Mouse (Mus musculus) A20 (cell line): ENCODE results near the gene Ankrd23.
A peak's percentile ranks its signal among the peaks of the same experiment; 100 is the strongest.

Source experiments
- DNase-seq: peaks from one replicate; pipeline ENCODE4 v3.0.0-alpha.2; 2011; ENCODE audit warnings: low read depth, low spot score

Ankrd23 gene

GRCm38 (mm10) chr1:36545845-36546600 is 9.3 kb upstream of the Ankrd23 start:
- peak; percentile 82 for DNase-seq

DNA sequence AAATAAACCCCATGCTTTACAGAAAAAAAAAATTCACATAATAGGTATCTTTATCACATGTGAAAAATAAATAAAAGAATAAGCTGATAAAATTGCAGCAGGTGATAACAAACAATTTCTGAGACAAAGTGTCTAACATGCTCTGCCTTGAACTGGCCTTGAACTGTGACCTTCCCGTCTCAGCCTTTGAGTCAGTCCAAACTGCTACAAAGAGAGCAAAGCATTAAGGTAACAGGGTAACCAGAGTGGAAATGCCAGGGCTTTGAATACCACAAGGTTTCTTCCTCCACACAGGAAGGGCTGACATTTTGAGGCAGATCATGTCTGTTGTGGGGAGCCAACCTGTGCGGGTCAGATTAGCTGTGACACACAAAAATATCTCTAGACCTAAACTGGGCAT is 8.7 kb upstream of the Ankrd23 start:
- DNase-seq: no peak

- no peak for DNase-seq
Observed at GRCm38 (mm10) chr1:36542925-36543324, 6.2 kb upstream of the Ankrd23 start.

DNA sequence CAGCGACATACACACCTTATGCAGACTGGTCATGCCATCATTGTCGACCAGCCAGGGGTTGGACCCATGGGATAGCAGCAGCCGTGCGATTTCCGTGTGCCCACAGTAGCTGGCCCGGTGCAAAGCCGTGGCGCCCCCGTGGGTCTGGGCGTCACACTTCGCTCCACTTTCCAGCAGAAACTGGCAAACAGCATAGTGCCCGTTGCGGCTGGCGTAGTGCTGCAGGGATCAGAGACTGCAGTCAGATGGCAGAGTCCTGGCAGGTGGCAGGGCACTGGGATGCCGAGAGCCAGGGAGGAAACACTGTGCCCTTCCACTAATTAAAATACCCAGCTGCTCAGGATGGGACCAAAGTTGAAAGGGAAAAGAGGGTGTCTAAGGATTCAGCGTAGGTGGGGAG is 5.2 kb upstream of the Ankrd23 start:
- no peak for DNase-seq

- no peak for DNase-seq
Observed at GRCm38 (mm10) chr1:36540807-36541206, 4.1 kb upstream of the Ankrd23 start.

GRCm38 (mm10) chr1:36540132-36540531 is 3.4 kb upstream of the Ankrd23 start:
- no peak for DNase-seq

DNA sequence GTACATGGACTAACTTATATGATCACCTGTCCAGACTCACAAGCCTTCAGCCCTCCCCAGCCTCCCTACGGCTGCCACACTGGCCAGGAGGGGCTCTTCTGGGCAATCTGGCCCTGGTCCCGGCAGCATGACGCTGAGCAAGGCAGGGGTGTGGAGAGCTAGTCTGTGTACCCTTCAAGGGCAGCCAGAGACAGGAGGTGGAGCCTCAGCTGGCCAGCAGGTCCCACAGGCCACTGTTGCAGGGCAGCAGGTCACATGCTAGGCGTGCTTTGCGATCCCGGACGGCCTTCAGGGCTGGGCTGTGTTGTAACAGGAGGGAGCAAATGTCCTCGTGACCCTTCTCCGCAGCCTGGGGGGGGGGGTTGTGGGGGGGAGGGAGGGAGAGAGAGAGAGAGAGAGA is 2.5 kb upstream of the Ankrd23 start, which contains the start of gene Gm42417:
Gene Gm42417, minus strand, starts transcription at position 244 of the 400 bp plus-strand sequence.
- DNase-seq: no peak

DNA sequence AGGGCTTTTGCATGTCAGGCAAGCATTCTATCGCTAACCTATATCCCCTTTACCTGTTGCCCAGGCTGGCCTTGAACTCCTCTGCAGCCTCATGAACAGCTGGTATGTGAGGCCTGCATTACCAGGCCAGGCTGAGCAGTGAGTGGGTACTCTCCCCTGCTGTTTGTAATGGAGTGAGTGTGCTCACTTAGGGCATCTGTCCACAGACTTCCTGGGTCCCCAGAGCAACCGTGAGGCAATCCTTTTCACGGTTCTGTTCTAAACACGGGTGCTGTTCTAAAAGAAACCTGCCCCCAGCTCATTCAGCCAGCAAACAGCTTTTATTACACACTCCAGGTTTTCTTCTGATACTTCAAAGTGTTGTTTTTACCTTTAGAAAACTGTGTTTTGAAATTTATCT is 2.0 kb upstream of the Ankrd23 start:
- no peak for DNase-seq

DNA sequence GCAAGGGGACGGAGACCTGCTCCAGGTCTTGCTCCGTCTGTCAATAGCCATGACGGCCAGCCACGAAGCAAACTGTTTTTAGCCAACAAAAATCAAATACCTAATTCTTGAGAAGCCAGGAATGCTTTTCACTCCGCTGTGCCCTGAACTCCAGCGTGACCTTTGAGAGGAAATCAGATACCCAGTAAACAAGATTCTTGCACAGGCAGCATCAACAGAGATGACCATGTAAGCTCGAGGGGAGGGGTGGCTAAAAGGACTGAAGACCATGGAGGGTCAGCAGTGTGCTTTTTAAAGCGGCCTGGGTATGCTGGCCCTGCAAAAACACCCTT is 320 bp downstream of the Ankrd23 start:
- DNase-seq: no peak

DNA sequence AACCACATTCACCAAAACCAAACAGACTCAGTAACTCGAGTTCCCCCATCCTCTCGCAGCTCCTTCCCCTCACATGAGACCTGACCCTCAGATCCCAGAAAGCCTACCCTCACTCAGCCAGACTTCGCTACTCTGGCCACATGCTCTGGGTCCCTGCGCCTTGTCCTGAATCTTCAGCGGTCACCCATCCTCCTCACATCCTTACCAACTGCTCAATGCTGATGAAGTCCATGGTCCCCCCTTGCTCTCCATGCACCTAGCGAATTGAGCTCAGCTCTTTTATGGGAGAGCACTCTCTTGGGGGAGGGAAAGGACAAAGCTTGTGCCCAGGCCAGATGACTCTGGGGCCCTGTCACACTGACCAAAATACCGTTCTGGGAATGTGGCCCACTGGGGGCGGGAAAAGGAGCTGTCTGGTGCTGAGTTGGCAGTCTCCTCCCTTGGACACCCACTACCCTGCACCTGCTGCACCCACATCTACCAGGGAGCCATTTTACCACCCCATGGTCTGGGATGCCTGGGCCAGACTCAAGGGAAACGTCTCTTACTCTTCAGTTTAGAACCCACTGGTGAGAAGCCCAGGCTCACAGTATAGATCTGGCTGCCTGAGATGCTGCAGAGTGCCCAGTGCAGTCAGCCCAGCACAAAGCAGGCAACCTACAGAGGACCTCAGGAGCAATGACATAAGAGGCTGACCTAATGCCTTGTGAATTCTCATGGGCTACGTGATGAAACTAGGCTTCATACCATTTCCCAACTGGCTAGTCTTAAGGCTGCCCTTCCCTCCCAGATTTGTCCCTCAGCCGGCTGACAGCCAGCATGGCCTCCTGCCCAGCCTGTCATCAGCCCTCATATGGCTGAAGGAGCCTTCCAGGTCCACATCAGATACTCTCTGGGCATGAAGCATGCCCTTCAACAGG is 946 bp downstream of the Ankrd23 start:
- DNase-seq: no peak

GRCm38 (mm10) chr1:36534595-36535058 is 2.1 kb downstream of the Ankrd23 start:
- no peak for DNase-seq

DNA sequence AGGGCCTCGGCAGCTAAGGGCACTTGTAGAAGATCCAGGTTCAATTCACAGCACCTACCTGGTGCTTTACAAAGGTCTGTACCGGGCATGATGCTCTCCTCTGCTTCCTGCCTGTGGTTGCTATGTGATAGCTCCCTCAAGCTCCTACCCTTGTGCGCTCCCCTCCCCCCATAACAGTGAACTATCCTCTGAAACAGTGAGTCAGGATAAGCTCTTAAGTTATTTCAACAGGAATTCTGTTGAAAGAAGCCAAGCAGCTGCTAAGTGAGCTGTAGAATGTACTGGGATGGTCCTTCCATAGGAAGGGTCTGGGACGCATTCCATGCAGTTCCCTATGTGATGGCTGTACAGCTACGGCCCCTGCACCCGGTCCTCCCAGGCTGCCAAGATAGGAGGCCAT is 3.1 kb downstream of the Ankrd23 start:
- DNase-seq: no peak

GRCm38 (mm10) chr1:36531461-36531860 is 5.2 kb downstream of the Ankrd23 start:
- no peak for DNase-seq

GRCm38 (mm10) chr1:36530962-36531361 is 5.7 kb downstream of the Ankrd23 start:
- no peak for DNase-seq

GRCm38 (mm10) chr1:36530485-36530884 is 6.2 kb downstream of the Ankrd23 start:
- no peak for DNase-seq

- no peak for DNase-seq
Observed at GRCm38 (mm10) chr1:36529875-36530274, 6.8 kb downstream of the Ankrd23 start.

- DNase-seq: no peak
Observed at GRCm38 (mm10) chr1:36529274-36529673, 7.4 kb downstream of the Ankrd23 start.

DNA sequence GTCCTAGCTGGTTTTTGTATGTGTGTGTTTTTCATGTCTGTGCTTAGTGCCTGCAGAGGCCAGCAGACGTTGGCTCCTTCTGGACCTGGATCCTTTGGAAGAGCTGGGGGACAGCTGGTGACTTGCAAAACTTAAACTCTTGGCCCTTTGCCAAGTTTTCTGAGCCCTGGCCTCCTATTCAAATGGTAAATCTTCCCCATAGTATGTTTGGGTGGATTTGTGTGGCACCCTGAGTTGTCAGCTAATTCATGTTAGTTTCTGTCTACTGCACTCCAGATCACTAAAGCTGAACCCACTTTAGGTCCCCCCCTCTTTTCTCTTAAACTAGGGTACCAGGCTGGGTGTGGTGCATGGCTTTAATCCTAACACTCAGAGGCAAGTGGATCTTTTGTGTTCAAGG is 8.3 kb downstream of the Ankrd23 start:
- DNase-seq: no peak

- DNase-seq: no peak
Observed at GRCm38 (mm10) chr1:36526903-36527302, 9.8 kb downstream of the Ankrd23 start.

DNA sequence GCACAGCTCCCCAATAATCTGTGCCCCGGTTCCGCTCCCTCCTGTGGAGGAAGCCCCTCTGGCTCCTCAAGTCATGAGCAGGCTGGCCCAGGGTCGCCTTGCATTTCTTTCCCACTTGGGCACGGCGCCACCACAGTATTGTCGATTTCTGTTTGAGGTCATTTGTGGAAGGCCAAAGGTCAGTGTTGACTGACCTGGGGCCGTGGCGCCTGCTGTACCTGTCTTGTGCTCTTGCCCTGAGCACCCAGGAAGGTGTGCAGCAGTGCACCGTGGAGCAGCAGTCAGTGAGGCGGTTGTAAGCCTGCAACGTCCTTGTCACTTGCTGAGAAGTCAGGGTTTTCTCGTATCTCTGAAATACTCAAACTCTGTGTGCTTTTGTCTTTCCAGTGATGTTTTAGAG is 10.9 kb downstream of the Ankrd23 start:
- no peak for DNase-seq

GRCm38 (mm10) chr1:36524058-36524457 is 12.6 kb downstream of the Ankrd23 start:
- DNase-seq: no peak

DNA sequence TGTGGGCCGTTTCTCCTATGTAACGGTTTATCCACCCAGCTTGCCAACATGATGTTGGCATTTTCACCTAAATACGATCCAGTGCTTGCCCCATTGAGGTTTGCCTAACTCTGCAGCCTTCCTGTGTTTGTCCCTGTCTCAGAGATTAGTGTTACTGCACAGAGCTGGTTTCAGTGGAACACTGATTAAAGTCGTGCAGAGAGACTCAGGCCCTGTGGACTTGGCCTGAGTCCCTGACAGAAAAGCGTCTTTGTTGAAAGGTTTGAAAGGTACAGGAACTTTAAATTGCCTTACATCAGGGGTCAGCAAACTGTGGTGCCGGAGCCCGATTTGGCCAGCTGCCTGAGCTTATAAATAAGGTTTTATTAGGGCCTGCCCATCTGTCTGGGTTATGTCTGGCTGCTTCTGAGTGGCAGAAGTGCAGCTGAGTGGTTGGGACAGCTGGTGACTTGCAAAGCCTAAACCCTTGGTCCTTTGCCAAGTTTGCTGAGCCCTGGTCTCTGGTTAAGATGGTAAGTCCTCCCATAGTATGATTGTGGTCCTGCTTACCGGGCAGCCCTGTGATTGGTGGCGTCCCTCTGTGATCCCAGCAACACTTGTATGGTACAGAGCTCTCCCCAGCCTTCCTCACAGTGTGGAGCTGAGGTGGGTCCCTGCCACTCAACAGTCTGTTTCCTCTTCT is 13.2 kb downstream of the Ankrd23 start:
- DNase-seq: no peak
